Mouse (Mus musculus): ENCODE measurements around the gene Trpc4ap. TPM values are rescaled to one million over a fixed set of nuclear protein-coding genes. Genes with fewer than 3 reads are reported as not detected.

The Trpc4ap gene
- polyA plus RNA-seq, 1 experiment from 2014 or later = 177 TPM

DNA sequence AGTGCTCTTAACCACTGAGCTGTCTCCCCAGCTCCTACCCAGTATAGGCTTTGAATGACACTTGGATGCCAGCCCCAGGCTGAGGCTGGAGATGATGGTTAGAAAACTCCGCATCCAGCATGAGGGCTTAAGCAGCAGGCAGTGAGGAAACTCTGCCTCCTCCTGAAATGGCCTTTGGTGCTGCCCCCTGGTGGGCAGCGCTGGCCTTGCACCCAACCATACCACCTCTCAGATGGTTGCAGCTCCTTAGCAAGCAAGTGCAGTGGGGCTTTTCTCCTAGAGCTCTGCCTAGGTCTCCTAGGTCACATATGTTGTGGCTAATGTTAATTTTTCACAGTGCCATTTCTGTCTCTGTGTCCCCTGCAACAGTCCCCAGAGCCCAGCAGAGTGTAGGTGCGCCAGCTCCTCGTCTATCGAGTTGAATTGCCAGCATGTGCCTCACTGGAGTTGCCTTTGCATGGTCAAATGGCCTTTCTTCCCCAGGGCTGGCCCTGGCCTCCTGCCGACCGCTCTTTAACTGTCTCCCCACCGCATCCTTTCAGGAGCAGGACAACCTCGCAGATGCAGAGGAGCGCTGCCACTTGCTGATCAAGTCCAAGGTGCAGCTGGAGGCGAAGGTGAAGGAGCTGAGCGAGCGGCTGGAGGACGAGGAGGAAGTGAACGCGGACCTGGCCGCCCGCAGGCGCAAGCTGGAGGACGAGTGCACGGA lies 65.0 kb downstream of the Trpc4ap start:
- H3K4me3 ChIP-seq = no peak overlapping the region
- no peak for ATAC-seq (ENCODE audit: insufficient number of reproducible peaks, insufficient read depth, low FRiP score, low TSS enrichment)
- H3K27ac ChIP-seq = no peak overlapping the region
- no peaks in the 10 kb centered on the region for H3K9me3 ChIP-seq
- no peak overlapping the region for H3K9ac ChIP-seq
- no peak overlapping the region for H3K4me2 ChIP-seq (replicated peaks)
- H3K4me1 ChIP-seq = peaks cover 20% of the 10 kb centered on the region; the same call in 1 of the 2 replicates
- H3K27me3 ChIP-seq = peaks cover 66% of the 10 kb centered on the region
- peaks cover 8% of the 10 kb centered on the region for H3K36me3 ChIP-seq
- WGBS = 41% methylated on average over 21 of the region's 21 CpGs

GRCm38 (mm10) chr2:155626277-155626676 lies 65.9 kb downstream of the Trpc4ap start:
- H3K9ac ChIP-seq = peak overlapping the region; percentile 6; the same call in 1 of the 2 replicates
- peaks cover 57% of the 10 kb centered on the region for H3K27me3 ChIP-seq
- H3K4me3 ChIP-seq = no peak overlapping the region
- no peak overlapping the region for H3K4me2 ChIP-seq (replicated peaks)
- no peak overlapping the region for H3K27ac ChIP-seq
- ATAC-seq (ENCODE audit: insufficient number of reproducible peaks, insufficient read depth, low FRiP score, low TSS enrichment) = no peak
- peaks cover 20% of the 10 kb centered on the region; the same call in 1 of the 2 replicates for H3K4me1 ChIP-seq
- peaks cover under 1% of the 10 kb centered on the region; the same call in 1 of the 2 replicates for H3K36me3 ChIP-seq
- 58% methylated on average over 15 of the region's 15 CpGs for WGBS
- H3K9me3 ChIP-seq = no peaks in the 10 kb centered on the region

DNA sequence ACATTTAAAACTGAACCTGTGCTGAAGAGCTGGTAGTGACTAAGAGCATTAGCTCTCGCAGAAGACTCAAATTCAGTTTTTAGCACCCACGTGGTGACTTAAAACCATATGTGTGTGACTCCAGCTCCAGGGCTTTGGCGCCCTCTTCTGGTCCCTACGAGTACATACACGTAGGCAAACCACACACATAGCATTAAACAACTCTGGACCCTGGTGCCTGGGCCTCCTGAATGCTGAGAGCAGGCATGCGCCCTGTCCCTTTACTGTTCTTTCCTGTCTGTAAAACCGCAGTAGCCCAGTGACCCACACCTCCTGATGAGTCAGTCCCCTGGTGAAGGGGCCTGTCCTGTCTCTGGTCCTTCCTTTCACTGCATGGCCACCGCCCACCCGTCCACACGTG lies 67.5 kb downstream of the Trpc4ap start:
- no peak overlapping the region for H3K4me2 ChIP-seq (replicated peaks)
- no peak overlapping the region for H3K27ac ChIP-seq
- no peaks in the 10 kb centered on the region for H3K36me3 ChIP-seq
- peaks cover 12% of the 10 kb centered on the region; the same call in 1 of the 2 replicates for H3K4me1 ChIP-seq
- WGBS = 33% methylated on average over 10 of the region's 10 CpGs
- no peaks in the 10 kb centered on the region for H3K9me3 ChIP-seq
- H3K4me3 ChIP-seq = no peak overlapping the region
- no peak for ATAC-seq (ENCODE audit: insufficient number of reproducible peaks, insufficient read depth, low FRiP score, low TSS enrichment)
- no peak overlapping the region for H3K9ac ChIP-seq
- peaks cover 42% of the 10 kb centered on the region for H3K27me3 ChIP-seq

DNA sequence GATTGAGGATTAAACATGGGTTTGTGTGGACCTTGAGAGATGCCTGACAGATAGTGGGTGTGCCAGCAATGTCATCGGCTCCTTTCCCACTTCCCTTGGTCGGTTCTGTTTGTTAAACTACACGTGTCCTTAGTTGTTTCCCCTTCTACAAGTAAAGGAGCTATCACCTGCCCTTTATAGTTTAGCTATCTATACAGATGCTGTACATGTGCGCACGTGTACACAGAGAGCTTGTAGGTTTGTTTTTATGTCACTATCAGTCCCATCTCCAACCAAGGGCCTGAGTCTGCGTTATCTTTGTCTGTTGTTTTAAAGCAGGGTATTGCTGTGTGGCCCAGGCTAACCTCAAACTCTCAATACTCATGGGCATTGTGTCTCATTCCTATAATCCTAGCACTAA lies 68.2 kb downstream of the Trpc4ap start:
- Histone ChIP-seq H3K9ac (no peak overlapping the region), H3K4me1 (peaks cover 5% of the 10 kb centered on the region; the same call in 1 of the 2 replicates), H3K27me3 (peaks cover 34% of the 10 kb centered on the region), H3K27ac (no peak overlapping the region), H3K9me3 (no peaks in the 10 kb centered on the region), H3K4me2 (replicated peaks) (no peak overlapping the region), H3K4me3 (no peak overlapping the region), H3K36me3 (no peaks in the 10 kb centered on the region)
- WGBS = 85% methylated on average over 6 of the region's 6 CpGs
- ATAC-seq (ENCODE audit: insufficient number of reproducible peaks, insufficient read depth, low FRiP score, low TSS enrichment) = no peak

GRCm38 (mm10) chr2:155622606-155623005 lies 69.6 kb downstream of the Trpc4ap start:
- H3K27me3 ChIP-seq = peaks cover 21% of the 10 kb centered on the region

GRCm38 (mm10) chr2:155619817-155620216 lies 72.4 kb downstream of the Trpc4ap start:
- Histone ChIP-seq H3K4me1 (no peaks in the 10 kb centered on the region), H3K27ac (no peak overlapping the region), H3K4me2 (replicated peaks) (no peak overlapping the region), H3K36me3 (no peaks in the 10 kb centered on the region), H3K9ac (no peak overlapping the region), H3K27me3 (no peaks in the 10 kb centered on the region), H3K9me3 (no peaks in the 10 kb centered on the region), H3K4me3 (no peak overlapping the region)
- 14% methylated on average over 8 of the region's 8 CpGs for WGBS
- ATAC-seq (ENCODE audit: insufficient number of reproducible peaks, insufficient read depth, low FRiP score, low TSS enrichment) = no peak

More at GRCm38 (mm10) chr2:155622606-155623005, 69.6 kb downstream of the Trpc4ap start:
- Histone ChIP-seq H3K36me3 (no peaks in the 10 kb centered on the region), H3K4me3 (no peak overlapping the region), H3K27ac (no peak overlapping the region), H3K9me3 (no peaks in the 10 kb centered on the region), H3K4me1 (no peaks in the 10 kb centered on the region), H3K4me2 (replicated peaks) (no peak overlapping the region), H3K9ac (no peak overlapping the region)
- no peak for ATAC-seq (ENCODE audit: insufficient number of reproducible peaks, insufficient read depth, low FRiP score, low TSS enrichment)
- WGBS = 26% methylated on average over 11 of the region's 11 CpGs

- H3K4me3 ChIP-seq = no peak overlapping the region
- H3K4me1 ChIP-seq = no peaks in the 10 kb centered on the region
- H3K9me3 ChIP-seq = no peaks in the 10 kb centered on the region
- WGBS = 53% methylated on average over 6 of the region's 6 CpGs
- H3K9ac ChIP-seq = no peak overlapping the region
- no peaks in the 10 kb centered on the region for H3K36me3 ChIP-seq
- 0 out of 2 replicates have a peak, but pooled peaks cover 6% of the 10 kb centered on the region for H3K27me3 ChIP-seq
- H3K4me2 ChIP-seq (replicated peaks) = no peak overlapping the region
- no peak for ATAC-seq (ENCODE audit: insufficient number of reproducible peaks, insufficient read depth, low FRiP score, low TSS enrichment)
- H3K27ac ChIP-seq = no peak overlapping the region
These were observed 75.2 kb downstream of the Trpc4ap start for GRCm38 (mm10) chr2:155616971-155617370.

DNA sequence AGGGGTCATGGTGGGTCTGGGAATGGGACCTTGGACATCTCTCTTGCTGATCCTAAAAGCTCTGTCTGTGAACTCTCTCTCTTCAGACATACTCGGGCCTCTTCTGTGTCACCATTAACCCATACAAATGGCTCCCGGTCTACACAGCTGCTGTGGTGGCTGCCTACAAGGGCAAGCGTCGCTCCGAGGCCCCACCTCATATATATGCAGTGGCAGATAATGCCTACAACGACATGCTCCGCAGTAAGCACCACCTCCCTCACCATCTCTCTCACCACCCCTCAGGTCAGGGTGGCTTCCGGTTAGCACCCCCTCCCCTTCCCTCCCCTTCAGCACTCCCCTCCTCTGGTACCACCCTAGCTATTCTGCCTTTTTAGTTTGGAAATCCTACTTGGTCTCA lies 78.2 kb downstream of the Trpc4ap start:
- no peak overlapping the region for H3K4me3 ChIP-seq
- no peak for ATAC-seq (ENCODE audit: insufficient number of reproducible peaks, insufficient read depth, low FRiP score, low TSS enrichment)
- H3K36me3 ChIP-seq = no peaks in the 10 kb centered on the region
- H3K27me3 ChIP-seq = 0 out of 2 replicates have a peak, but pooled peaks cover 6% of the 10 kb centered on the region
- H3K9ac ChIP-seq = peak overlapping the region; percentile 36; the same call in 1 of the 2 replicates
- WGBS = 73% methylated on average over 8 of the region's 8 CpGs
- H3K4me1 ChIP-seq = no peaks in the 10 kb centered on the region
- peak overlapping the region; percentile 42 for H3K4me2 ChIP-seq (replicated peaks)
- H3K9me3 ChIP-seq = no peaks in the 10 kb centered on the region
- no peak overlapping the region for H3K27ac ChIP-seq

DNA sequence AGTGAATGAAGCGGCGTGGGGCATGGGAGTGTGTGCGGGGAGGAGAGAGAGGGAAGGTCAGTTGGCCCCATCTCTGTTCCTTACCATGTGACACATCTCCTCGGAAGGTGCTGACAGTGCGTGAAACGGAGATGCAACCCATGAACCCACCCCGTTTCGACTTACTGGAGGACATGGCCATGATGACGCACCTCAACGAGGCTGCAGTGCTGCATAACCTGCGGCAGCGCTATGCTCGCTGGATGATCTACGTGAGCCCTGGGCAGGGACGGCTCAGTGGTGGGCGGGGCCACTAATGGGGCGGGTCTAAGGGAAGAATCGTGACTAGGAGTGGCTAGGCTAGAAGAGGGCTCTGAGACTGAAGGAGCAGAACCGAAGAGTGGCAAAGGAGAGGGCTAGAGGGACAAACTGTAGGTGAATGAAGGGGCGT lies 78.8 kb downstream of the Trpc4ap start:
- peak; percentile 88; the same call in 1 of the 2 replicates for ATAC-seq (ENCODE audit: insufficient number of reproducible peaks, insufficient read depth, low FRiP score, low TSS enrichment)
- Histone ChIP-seq H3K9ac (peak overlapping the region; percentile 36; the same call in 1 of the 2 replicates), H3K36me3 (no peaks in the 10 kb centered on the region), H3K9me3 (no peaks in the 10 kb centered on the region), H3K4me1 (no peaks in the 10 kb centered on the region), H3K27ac (no peak overlapping the region), H3K4me3 (peak overlapping the region; percentile 30), H3K4me2 (replicated peaks) (peak overlapping the region; percentile 42), H3K27me3 (0 out of 2 replicates have a peak, but pooled peaks cover 6% of the 10 kb centered on the region)
- 5% methylated on average over 20 of the region's 20 CpGs for WGBS

- Histone ChIP-seq H3K9ac (no peak overlapping the region), H3K9me3 (no peaks in the 10 kb centered on the region), H3K4me2 (replicated peaks) (no peak overlapping the region), H3K36me3 (no peaks in the 10 kb centered on the region), H3K27me3 (0 out of 2 replicates have a peak, but pooled peaks cover 6% of the 10 kb centered on the region), H3K4me1 (no peaks in the 10 kb centered on the region), H3K27ac (no peak overlapping the region), H3K4me3 (no peak overlapping the region)
- 83% methylated on average over 9 of the region's 9 CpGs for WGBS
- no peak for ATAC-seq (ENCODE audit: insufficient number of reproducible peaks, insufficient read depth, low FRiP score, low TSS enrichment)
These were observed 80.2 kb downstream of the Trpc4ap start for GRCm38 (mm10) chr2:155611834-155612550.

DNA sequence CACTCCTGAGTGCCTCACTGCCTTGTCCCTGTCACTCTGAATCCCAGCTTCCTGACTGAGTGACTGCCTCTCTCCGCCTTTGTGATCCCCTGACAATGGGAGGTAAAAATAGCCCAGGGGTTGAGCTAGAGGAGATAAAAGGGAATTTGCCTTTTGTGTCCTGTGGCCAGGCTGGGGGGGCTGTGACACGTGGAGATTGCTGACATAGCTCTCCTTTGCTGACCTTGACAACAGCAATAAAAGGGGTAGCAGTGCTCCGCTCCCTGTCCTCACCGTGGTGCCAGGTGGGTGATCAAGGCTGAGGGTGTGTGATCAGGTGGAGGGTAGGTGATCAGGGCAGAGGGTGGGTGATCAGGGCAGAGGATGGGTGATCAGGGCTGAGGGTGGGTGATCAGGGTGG lies 81.2 kb downstream of the Trpc4ap start, which contains the start of gene Myh7b:
Gene Myh7b (plus strand): TSS at position 235 of the 400 bp plus-strand sequence.
- Histone ChIP-seq H3K36me3 (no peaks in the 10 kb centered on the region), H3K4me2 (replicated peaks) (no peak within 1 kb of the TSS), H3K9ac (no peak within 1 kb of the TSS), H3K4me1 (no peaks in the 10 kb centered on the region), H3K27ac (no peak within 1 kb of the TSS), H3K4me3 (no peak within 1 kb of the TSS), H3K9me3 (no peaks in the 10 kb centered on the region), H3K27me3 (0 out of 2 replicates have a peak, but pooled peaks cover 6% of the 10 kb centered on the region)
- ATAC-seq (ENCODE audit: insufficient number of reproducible peaks, insufficient read depth, low FRiP score, low TSS enrichment) = no peak
- 46% methylated on average over 4 of the region's 4 CpGs for WGBS

Measured in embryonic facial prominence, embryonic 12.5 days (tissue).